Mouse (Mus musculus): Measurements from ENCODE around the gene Hecw1. TPM values are rescaled to one million over a fixed set of nuclear protein-coding genes. Genes with fewer than 3 reads are reported as not detected.

The Hecw1 gene
- polyA plus RNA-seq, 1 experiment from 2014 or later, result 7.8 TPM

DNA sequence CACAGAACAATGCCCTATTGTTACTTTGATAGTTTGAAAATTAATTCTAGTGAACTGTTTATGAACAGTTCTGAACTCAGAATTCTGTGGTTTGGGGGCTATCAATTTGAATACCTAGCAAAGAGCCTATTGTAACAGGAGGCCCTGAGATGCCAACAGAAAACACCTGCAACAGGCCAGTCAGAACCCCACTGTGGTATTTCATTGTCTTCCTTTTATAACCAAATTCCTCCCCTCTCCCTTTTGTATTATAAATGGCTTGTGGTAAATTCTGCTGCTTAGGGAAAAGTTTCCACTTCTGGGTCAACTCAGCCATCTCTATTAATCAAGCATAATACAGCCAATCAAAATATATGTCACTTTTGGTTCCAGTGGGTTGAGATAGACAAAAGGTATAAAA is 83.5 kb downstream of the Hecw1 start:
- no peak for DNase-seq (ENCODE audit: low spot score, missing footprints)
- no peak for ATAC-seq (ENCODE audit: low FRiP score)
- H3K27me3 ChIP-seq (ENCODE audit: control insufficient read depth, insufficient read depth, low read length), result no peaks in the 10 kb centered on the region
- no peak overlapping the region for H3K9ac ChIP-seq (ENCODE audit: low read length)
- no peak overlapping the region for H3K4me3 ChIP-seq (ENCODE audit: low read depth, low read length)
- H3K9me3 ChIP-seq (ENCODE audit: control insufficient read depth, low read length), result no peaks in the 10 kb centered on the region
- no peaks in the 10 kb centered on the region for H3K36me3 ChIP-seq (ENCODE audit: control insufficient read depth, insufficient read depth, low read length)
- no peaks in the 10 kb centered on the region for H3K4me1 ChIP-seq (ENCODE audit: control insufficient read depth, insufficient read depth, low read length)
- no peak overlapping the region for H3K4me2 ChIP-seq
- H3K27ac ChIP-seq (ENCODE audit: low read depth, low read length), result no peak overlapping the region

DNA sequence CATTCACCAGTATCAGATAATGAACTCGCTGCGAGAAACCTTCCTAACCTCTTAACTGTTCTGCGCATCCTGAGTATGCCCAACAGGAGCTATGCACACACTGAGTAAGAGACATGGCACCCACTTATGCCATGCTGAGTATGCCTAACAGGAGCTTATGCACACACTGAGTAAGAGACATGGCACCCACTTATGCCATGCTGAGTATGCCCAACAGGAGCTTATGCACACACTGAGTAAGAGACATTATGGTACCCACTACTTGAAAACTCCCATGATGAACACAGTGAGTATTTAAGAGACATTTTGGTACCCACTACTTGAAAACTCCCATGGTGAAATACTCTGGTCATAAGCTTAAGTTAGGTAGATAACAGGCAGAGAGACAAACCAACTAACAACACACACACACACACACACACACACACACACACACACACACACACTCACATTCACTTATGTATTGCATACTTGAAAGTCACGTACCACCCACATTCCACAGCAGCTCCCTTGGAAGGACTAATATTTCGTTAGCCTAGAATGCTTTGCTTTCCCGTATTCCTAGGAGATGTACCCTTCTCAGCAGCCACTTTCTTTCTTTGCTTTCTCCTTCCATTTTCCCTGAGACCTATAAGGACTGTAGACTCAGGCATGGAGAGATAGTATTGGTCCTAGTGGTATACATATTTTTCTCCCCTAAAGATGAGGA is 94.0 kb downstream of the Hecw1 start:
- no peak overlapping the region for H3K9ac ChIP-seq (ENCODE audit: low read length)
- H3K27ac ChIP-seq (ENCODE audit: low read depth, low read length), result no peak overlapping the region
- H3K4me2 ChIP-seq, result no peak overlapping the region
- no peaks in the 10 kb centered on the region for H3K9me3 ChIP-seq (ENCODE audit: control insufficient read depth, low read length)
- H3K36me3 ChIP-seq (ENCODE audit: control insufficient read depth, insufficient read depth, low read length), result no peaks in the 10 kb centered on the region
- H3K4me1 ChIP-seq (ENCODE audit: control insufficient read depth, insufficient read depth, low read length), result no peaks in the 10 kb centered on the region
- H3K27me3 ChIP-seq (ENCODE audit: control insufficient read depth, insufficient read depth, low read length), result no peaks in the 10 kb centered on the region
- ATAC-seq (ENCODE audit: low FRiP score) (no peak), DNase-seq (ENCODE audit: low spot score, missing footprints) (no peak)
- WGBS, result 91% methylated on average over 6 of the region's 6 CpGs
- no peak overlapping the region for H3K4me3 ChIP-seq (ENCODE audit: low read depth, low read length)

DNA sequence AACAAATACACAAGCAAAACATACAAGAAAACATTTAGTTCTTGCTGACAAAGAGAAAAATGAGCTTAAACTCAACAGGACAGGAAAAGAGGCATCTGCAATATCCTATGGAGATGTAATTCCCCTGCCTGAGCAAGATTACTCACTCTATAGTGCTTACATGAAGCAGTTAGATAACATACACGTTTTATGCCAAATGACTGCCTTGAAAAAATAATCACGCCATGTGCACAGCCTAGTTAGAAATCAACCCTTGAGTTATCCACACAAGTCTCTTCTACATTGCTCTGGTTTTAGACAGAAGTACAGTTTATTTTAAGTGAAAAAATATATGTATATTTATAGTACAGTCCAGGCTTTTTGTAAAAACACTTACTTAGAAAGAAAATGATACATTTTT is 98.2 kb downstream of the Hecw1 start:
- Histone ChIP-seq H3K9me3 (ENCODE audit: control insufficient read depth, low read length) (no peaks in the 10 kb centered on the region), H3K36me3 (ENCODE audit: control insufficient read depth, insufficient read depth, low read length) (no peaks in the 10 kb centered on the region), H3K4me2 (no peak overlapping the region), H3K27ac (ENCODE audit: low read depth, low read length) (no peak overlapping the region), H3K4me1 (ENCODE audit: control insufficient read depth, insufficient read depth, low read length) (no peaks in the 10 kb centered on the region), H3K9ac (ENCODE audit: low read length) (no peak overlapping the region), H3K27me3 (ENCODE audit: control insufficient read depth, insufficient read depth, low read length) (no peaks in the 10 kb centered on the region), H3K4me3 (ENCODE audit: low read depth, low read length) (no peak overlapping the region)
- ATAC-seq (ENCODE audit: low FRiP score), result no peak
- no peak for DNase-seq (ENCODE audit: low spot score, missing footprints)
- 75% methylated on average over 2 of the region's 2 CpGs for WGBS

DNA sequence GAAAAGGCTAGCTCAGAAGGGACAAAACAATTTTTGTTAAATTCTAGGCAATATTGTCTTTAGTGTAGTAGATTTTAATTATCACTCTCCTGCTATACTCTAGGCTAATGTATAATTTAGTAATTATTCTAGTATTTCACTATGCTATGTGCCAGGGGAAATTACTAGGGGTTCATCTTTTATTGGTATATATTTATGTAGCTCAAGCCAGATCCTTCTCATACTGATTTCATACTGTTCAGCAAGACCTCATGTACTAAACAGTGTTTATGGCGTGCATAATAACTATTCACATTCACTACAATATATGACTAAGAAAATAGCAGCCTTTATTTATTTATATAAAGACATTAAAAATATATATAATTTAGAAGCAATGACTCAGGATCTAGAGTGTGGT is 109.6 kb downstream of the Hecw1 start:
- Histone ChIP-seq H3K27me3 (ENCODE audit: control insufficient read depth, insufficient read depth, low read length) (no peaks in the 10 kb centered on the region), H3K4me3 (ENCODE audit: low read depth, low read length) (no peak overlapping the region), H3K27ac (ENCODE audit: low read depth, low read length) (no peak overlapping the region), H3K4me2 (no peak overlapping the region), H3K4me1 (ENCODE audit: control insufficient read depth, insufficient read depth, low read length) (no peaks in the 10 kb centered on the region), H3K9ac (ENCODE audit: low read length) (no peak overlapping the region), H3K36me3 (ENCODE audit: control insufficient read depth, insufficient read depth, low read length) (no peaks in the 10 kb centered on the region), H3K9me3 (ENCODE audit: control insufficient read depth, low read length) (no peaks in the 10 kb centered on the region)
- no peak for ATAC-seq (ENCODE audit: low FRiP score)
- 77% methylated on average over 1 of the region's 1 CpGs for WGBS
- no peak for DNase-seq (ENCODE audit: low spot score, missing footprints)

DNA sequence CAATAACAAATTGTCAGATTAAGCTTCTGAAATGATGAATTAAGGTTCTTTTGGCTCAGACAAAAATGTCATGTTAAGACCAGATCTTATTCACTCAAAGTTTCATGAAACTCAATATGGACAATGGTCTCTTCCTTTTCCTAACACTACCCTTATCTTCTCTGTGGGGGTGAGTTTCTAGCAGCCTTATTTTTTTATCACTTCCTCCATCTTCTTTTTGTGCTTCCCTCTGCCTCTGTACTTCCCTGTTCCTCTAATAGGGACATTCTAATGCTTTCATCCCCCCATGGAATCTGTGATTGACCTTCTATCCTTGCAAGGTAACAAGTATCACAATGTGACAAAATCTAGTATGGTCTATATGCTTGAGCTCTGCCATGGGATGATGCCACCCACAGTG is 148.6 kb downstream of the Hecw1 start:
- ATAC-seq (ENCODE audit: low FRiP score) (no peak), DNase-seq (ENCODE audit: low spot score, missing footprints) (no peak)
- no peak overlapping the region for H3K4me2 ChIP-seq
- no peak overlapping the region for H3K4me3 ChIP-seq (ENCODE audit: low read depth, low read length)
- H3K4me1 ChIP-seq (ENCODE audit: control insufficient read depth, insufficient read depth, low read length), result no peaks in the 10 kb centered on the region
- no peaks in the 10 kb centered on the region for H3K36me3 ChIP-seq (ENCODE audit: control insufficient read depth, insufficient read depth, low read length)
- no peak overlapping the region for H3K27ac ChIP-seq (ENCODE audit: low read depth, low read length)
- no peaks in the 10 kb centered on the region for H3K9me3 ChIP-seq (ENCODE audit: control insufficient read depth, low read length)
- H3K27me3 ChIP-seq (ENCODE audit: control insufficient read depth, insufficient read depth, low read length), result no peaks in the 10 kb centered on the region
- no peak overlapping the region for H3K9ac ChIP-seq (ENCODE audit: low read length)

DNA sequence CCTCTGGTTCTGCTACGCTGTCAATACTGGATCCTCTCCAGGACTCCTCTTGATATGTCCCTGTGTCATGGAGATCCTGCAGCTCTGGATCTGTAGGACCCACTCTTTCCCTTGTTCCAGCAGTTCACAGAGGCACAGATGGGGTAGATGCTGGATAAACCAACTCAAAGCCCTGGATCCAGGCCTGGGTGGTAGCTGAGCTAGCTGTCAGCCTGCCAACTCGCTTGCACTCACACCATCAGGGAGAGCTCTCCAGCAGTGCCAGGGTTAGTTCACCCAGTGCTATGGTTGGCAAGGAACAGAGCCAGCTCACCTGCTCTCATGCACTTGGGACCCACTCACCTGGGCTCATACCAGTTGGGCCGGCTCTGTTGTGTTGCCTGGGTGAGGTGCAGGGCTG is 157.5 kb downstream of the Hecw1 start:
- WGBS, result 84% methylated on average over 3 of the region's 3 CpGs
- no peak for ATAC-seq (ENCODE audit: low FRiP score)

DNA sequence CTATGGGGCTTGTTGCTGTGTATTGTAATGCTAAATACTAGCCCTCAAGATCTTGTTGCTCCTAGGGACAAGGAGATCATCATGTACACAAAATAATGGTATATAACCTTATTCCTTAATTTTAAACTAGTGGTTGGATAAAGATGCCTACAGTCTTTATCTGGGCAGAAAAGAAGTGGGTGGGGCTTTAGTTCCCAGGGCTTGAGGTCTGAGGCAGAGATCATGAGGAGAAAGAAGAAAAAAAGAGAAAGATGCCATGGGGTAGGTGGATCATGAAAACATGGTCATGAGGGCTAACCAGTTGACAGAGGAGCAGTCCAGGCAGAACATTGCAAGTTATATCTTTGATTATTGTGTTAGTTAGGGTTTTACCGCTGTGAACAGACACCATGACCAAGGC is 195.8 kb downstream of the Hecw1 start:
- 94% methylated on average over 1 of the region's 1 CpGs for WGBS
- no peaks in the 10 kb centered on the region for H3K27me3 ChIP-seq (ENCODE audit: control insufficient read depth, insufficient read depth, low read length)
- ATAC-seq (ENCODE audit: low FRiP score) (no peak), DNase-seq (ENCODE audit: low spot score, missing footprints) (no peak)
- H3K9me3 ChIP-seq (ENCODE audit: control insufficient read depth, low read length), result no peaks in the 10 kb centered on the region
- H3K36me3 ChIP-seq (ENCODE audit: control insufficient read depth, insufficient read depth, low read length), result no peaks in the 10 kb centered on the region
- H3K4me2 ChIP-seq, result no peak overlapping the region
- H3K4me1 ChIP-seq (ENCODE audit: control insufficient read depth, insufficient read depth, low read length), result no peaks in the 10 kb centered on the region
- no peak overlapping the region for H3K27ac ChIP-seq (ENCODE audit: low read depth, low read length)
- no peak overlapping the region for H3K4me3 ChIP-seq (ENCODE audit: low read depth, low read length)
- no peak overlapping the region for H3K9ac ChIP-seq (ENCODE audit: low read length)

More for the DNA sequence above, 157.5 kb downstream of the Hecw1 start:
- no peak for DNase-seq (ENCODE audit: low spot score, missing footprints)
- Histone ChIP-seq H3K9ac (ENCODE audit: low read length) (no peak overlapping the region), H3K27ac (ENCODE audit: low read depth, low read length) (no peak overlapping the region), H3K4me1 (ENCODE audit: control insufficient read depth, insufficient read depth, low read length) (no peaks in the 10 kb centered on the region), H3K4me3 (ENCODE audit: low read depth, low read length) (no peak overlapping the region), H3K27me3 (ENCODE audit: control insufficient read depth, insufficient read depth, low read length) (no peaks in the 10 kb centered on the region), H3K36me3 (ENCODE audit: control insufficient read depth, insufficient read depth, low read length) (no peaks in the 10 kb centered on the region), H3K4me2 (no peak overlapping the region), H3K9me3 (ENCODE audit: control insufficient read depth, low read length) (no peaks in the 10 kb centered on the region)

DNA sequence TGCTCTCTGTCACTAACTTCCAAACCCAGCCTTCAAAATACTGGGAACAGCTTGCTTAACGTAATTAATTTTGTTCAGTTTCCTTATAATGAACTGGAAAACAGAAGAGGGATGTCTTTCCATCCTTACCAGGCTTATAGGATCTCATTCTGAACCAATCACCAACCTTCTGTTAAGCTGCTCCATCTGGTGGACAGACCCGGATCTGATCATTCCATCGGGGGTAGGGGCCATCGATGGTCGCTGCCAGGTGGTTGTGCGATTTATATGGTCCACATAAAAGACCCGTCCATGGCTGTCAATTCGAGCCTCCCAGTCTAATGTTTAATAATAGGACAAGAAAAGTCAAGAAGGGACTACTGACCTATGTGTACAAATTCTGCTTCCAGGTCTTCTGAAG is 216.4 kb downstream of the Hecw1 start:
- ATAC-seq (ENCODE audit: low FRiP score) (0 out of 2 replicates have a peak, but pooled peaks have one; percentile 46), DNase-seq (ENCODE audit: low spot score, missing footprints) (no peak)
- Histone ChIP-seq H3K27ac (ENCODE audit: low read depth, low read length) (no peak overlapping the region), H3K36me3 (ENCODE audit: control insufficient read depth, insufficient read depth, low read length) (no peaks in the 10 kb centered on the region), H3K4me3 (ENCODE audit: low read depth, low read length) (no peak overlapping the region), H3K4me1 (ENCODE audit: control insufficient read depth, insufficient read depth, low read length) (no peaks in the 10 kb centered on the region), H3K9me3 (ENCODE audit: control insufficient read depth, low read length) (no peaks in the 10 kb centered on the region), H3K9ac (ENCODE audit: low read length) (no peak overlapping the region), H3K4me2 (no peak overlapping the region), H3K27me3 (ENCODE audit: control insufficient read depth, insufficient read depth, low read length) (no peaks in the 10 kb centered on the region)
- WGBS, result 35% methylated on average over 8 of the region's 8 CpGs

DNA sequence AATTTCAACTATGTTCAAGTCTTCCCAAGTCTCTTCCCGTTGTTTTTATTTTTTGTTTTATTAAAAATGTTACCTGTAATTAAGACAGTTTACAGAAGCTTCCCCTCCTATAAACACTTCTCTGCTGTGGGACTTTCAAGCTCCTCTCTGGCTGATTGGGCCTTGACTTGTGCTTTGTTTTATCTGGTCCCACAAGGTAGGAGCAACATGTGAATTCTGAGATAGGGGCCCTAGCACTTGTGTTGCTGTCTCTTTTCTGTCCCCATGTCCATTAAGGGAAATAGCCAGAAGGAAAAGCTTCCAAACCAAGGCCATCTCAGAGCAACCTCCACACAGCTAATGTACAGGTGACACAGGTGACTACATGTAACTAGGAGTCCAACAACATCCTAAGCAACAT is 218.9 kb downstream of the Hecw1 start:
- no peaks in the 10 kb centered on the region for H3K36me3 ChIP-seq (ENCODE audit: control insufficient read depth, insufficient read depth, low read length)
- no peak overlapping the region for H3K4me2 ChIP-seq
- 91% methylated on average over 1 of the region's 1 CpGs for WGBS

More for the DNA sequence above, 218.9 kb downstream of the Hecw1 start:
- Histone ChIP-seq H3K9me3 (ENCODE audit: control insufficient read depth, low read length) (no peaks in the 10 kb centered on the region), H3K27me3 (ENCODE audit: control insufficient read depth, insufficient read depth, low read length) (no peaks in the 10 kb centered on the region), H3K4me1 (ENCODE audit: control insufficient read depth, insufficient read depth, low read length) (no peaks in the 10 kb centered on the region), H3K4me3 (ENCODE audit: low read depth, low read length) (no peak overlapping the region), H3K9ac (ENCODE audit: low read length) (no peak overlapping the region), H3K27ac (ENCODE audit: low read depth, low read length) (no peak overlapping the region)
- ATAC-seq (ENCODE audit: low FRiP score) (no peak), DNase-seq (ENCODE audit: low spot score, missing footprints) (no peak)

Measured in midbrain, embryonic 11.5 days (tissue).